Mouse (Mus musculus): ENCODE measurements around the gene Scgb2b27. TPM values are rescaled to one million over a fixed set of nuclear protein-coding genes. Genes with fewer than 3 reads are reported as not detected.

Gene Scgb2b27
- polyA plus RNA-seq (2015; fragmentation: Illumina TruSeq; extraction: RNeasy Lipid Tissue Mini Kit (QIAGEN cat#74804); ENCODE audit: insufficient read depth, low read depth, low replicate concordance), result not detected

DNA sequence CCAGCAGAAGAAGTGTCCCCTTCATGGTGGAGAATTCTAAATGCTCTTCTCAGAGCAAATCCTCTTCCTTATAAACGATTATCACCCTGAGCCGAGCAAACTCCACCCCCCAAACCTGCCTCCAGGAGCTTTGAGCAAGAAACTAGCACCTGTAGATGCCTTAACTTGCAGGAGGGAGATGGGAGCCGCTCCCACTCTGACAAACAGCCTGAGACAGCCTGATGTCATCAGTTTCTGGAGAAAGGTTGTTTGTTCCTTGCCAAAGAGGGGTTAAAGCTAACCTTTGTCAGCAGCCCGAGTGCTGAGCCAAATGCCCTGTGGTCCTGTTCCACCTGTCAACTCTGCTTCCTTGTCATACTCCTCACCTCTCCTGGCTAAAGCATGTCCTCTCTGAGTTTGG is at the start of gene Scgb2b27:
Gene Scgb2b27, minus strand, starts transcription at position 101 of the 400 bp plus-strand sequence.

DNA sequence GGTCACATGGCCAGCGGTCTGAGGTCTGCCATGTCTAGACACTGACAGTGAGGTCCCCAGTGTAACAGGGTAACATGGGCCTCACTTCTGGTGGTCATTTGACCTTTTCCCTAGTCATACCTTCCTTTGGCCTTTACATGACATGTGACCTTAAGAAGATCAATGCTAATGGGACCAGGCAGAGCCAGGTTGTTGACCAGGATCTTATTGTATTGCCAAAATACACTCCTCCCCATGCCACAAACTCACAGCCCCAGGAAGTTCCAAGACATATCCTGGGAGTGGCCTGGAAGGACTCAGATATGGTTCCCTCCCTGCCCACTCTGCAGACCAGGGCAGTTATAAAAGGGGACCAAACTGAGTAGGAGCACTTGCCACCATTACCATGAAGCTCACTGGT is 7.4 kb upstream of the Scgb2b27 start, which contains the start of gene Scgb1b27:
Gene Scgb1b27, plus strand, starts transcription at position 301 of the 400 bp plus-strand sequence.

Other genes with a start within 250 kb of the Scgb2b27 start
- not detected for gene Scgb2b26, start 68.9 kb downstream of the Scgb2b27 start, polyA plus RNA-seq (2015; fragmentation: Illumina TruSeq; extraction: RNeasy Lipid Tissue Mini Kit (QIAGEN cat#74804); ENCODE audit: insufficient read depth, low read depth, low replicate concordance)
- not detected for gene Scgb1b27, start 7.5 kb upstream of the Scgb2b27 start, polyA plus RNA-seq (2015; fragmentation: Illumina TruSeq; extraction: RNeasy Lipid Tissue Mini Kit (QIAGEN cat#74804); ENCODE audit: insufficient read depth, low read depth, low replicate concordance)
- gene Scgb1b30, start 81.5 kb upstream of the Scgb2b27 start, polyA plus RNA-seq (2015; fragmentation: Illumina TruSeq; extraction: RNeasy Lipid Tissue Mini Kit (QIAGEN cat#74804); ENCODE audit: insufficient read depth, low read depth, low replicate concordance), result not detected
- gene Wtip, start 119.3 kb upstream of the Scgb2b27 start, polyA plus RNA-seq (2015; fragmentation: Illumina TruSeq; extraction: RNeasy Lipid Tissue Mini Kit (QIAGEN cat#74804); ENCODE audit: insufficient read depth, low read depth, low replicate concordance), result 8.1 TPM
- gene Uba2, start 155.7 kb upstream of the Scgb2b27 start, polyA plus RNA-seq (2015; fragmentation: Illumina TruSeq; extraction: RNeasy Lipid Tissue Mini Kit (QIAGEN cat#74804); ENCODE audit: insufficient read depth, low read depth, low replicate concordance), result 17.6 TPM
- gene Pdcd2l, start 182.7 kb upstream of the Scgb2b27 start, polyA plus RNA-seq (2015; fragmentation: Illumina TruSeq; extraction: RNeasy Lipid Tissue Mini Kit (QIAGEN cat#74804); ENCODE audit: insufficient read depth, low read depth, low replicate concordance), result 6.3 TPM
- 79.6 TPM for gene Gpi1, start 216.4 kb upstream of the Scgb2b27 start, polyA plus RNA-seq (2015; fragmentation: Illumina TruSeq; extraction: RNeasy Lipid Tissue Mini Kit (QIAGEN cat#74804); ENCODE audit: insufficient read depth, low read depth, low replicate concordance)
- not detected for gene Gm6096, start 237.1 kb upstream of the Scgb2b27 start, polyA plus RNA-seq (2015; fragmentation: Illumina TruSeq; extraction: RNeasy Lipid Tissue Mini Kit (QIAGEN cat#74804); ENCODE audit: insufficient read depth, low read depth, low replicate concordance)

Measured in pancreas, adult 10 weeks (tissue).